Mouse (Mus musculus) gastrocnemius, adult 2 months (tissue): ENCODE data around the gene Agtpbp1. TPM values are rescaled to one million over a fixed set of nuclear protein-coding genes. Genes with fewer than 3 reads are reported as not detected.

ENCODE experiments used
- DNase-seq: peaks from one replicate; pipeline ENCODE4 v3.0.0; 2022
- H3K27ac ChIP-seq: fragments of 200-600 bp; 2 replicates; pipeline ENCODE4 v1.8.1; 2022; ENCODE audit warnings: mild to moderate bottlenecking
- H3K4me3 ChIP-seq: fragments of 200-600 bp; 2 replicates; pipeline ENCODE4 v1.8.1; 2022; ENCODE audit warnings: mild to moderate bottlenecking, moderate library complexity
- CTCF ChIP-seq: fragments of 200-600 bp; IDR thresholded peaks from 2 replicates; pipeline ENCODE4 v1.8.1; 2022; ENCODE audit warnings: antibody characterized with exemption, mild to moderate bottlenecking, moderate library complexity
- intact Hi-C: fragments of 180-260 bp; cut with DNase I; formaldehyde crosslinking; loops from one replicate; pipeline ENCODE4 v1.15.1; 2025
- total RNA-seq, 2 experiments: library from RNA; stranded (reverse); gene quantifications; 2 replicates each; pipeline ENCODE4 v1.2.3; 2021

Agtpbp1 gene
- total RNA-seq, 2 experiments from 2014 or later, result 59.1 to 71.0 TPM

GRCm38 (mm10) chr13:59413885-59414284, 171.1 kb downstream of the Agtpbp1 start:
- DNase-seq, result no peak
- TF ChIP-seq CTCF, result no peak
- Histone ChIP-seq H3K27ac (no peak overlapping the region), H3K4me3 (no peak overlapping the region)
- intact Hi-C loops, result no loop called here

GRCm38 (mm10) chr13:59412672-59413071, 172.4 kb downstream of the Agtpbp1 start:
- DNase-seq, result no peak
- Histone ChIP-seq H3K27ac (no peak overlapping the region), H3K4me3 (no peak overlapping the region)
- no peak for TF ChIP-seq CTCF
- intact Hi-C loops, result no loop called here

GRCm38 (mm10) chr13:59407182-59407581, 177.8 kb downstream of the Agtpbp1 start:
- H3K4me3 ChIP-seq, result no peak overlapping the region
- intact Hi-C loops, result no loop called here
- no peak for DNase-seq
- no peak overlapping the region for H3K27ac ChIP-seq
- TF ChIP-seq CTCF, result no peak

- intact Hi-C loops, result no loop called here
Measured at GRCm38 (mm10) chr13:59402026-59402775, 182.8 kb downstream of the Agtpbp1 start.

GRCm38 (mm10) chr13:59397571-59397970, 187.5 kb downstream of the Agtpbp1 start:
- H3K27ac ChIP-seq, result no peak overlapping the region
- TF ChIP-seq CTCF, result peak; percentile 69
- H3K4me3 ChIP-seq, result no peak overlapping the region
- DNase-seq, result peak; percentile 53
- intact Hi-C loops, result loop anchor here (5.0 kb wide), 1 partner anchor 760 kb away; no protein-coding TSS in a partner anchor

More at GRCm38 (mm10) chr13:59402026-59402775, 182.8 kb downstream of the Agtpbp1 start:
- DNase-seq, result no peak
- no peak overlapping the region for H3K4me3 ChIP-seq
- TF ChIP-seq CTCF, result no peak
- no peak overlapping the region for H3K27ac ChIP-seq

Other genes with a start within 250 kb of the Agtpbp1 start
- 10 to 100 TPM; 29.2 to 32.7 TPM for gene Naa35, start within 50 bp of the Agtpbp1 start, total RNA-seq
- gene Golm1, start 90.6 kb upstream of the Agtpbp1 start, total RNA-seq, result 10 to 100 TPM in 1 of 2 experiments, 1 to 10 TPM in 1; 4.5 to 11.5 TPM
- not detected for gene 4921517D22Rik, start 108.9 kb upstream of the Agtpbp1 start, total RNA-seq
- gene Spata31d1a, start 125.1 kb upstream of the Agtpbp1 start, total RNA-seq, result not detected
- gene Spata31d1b, start 127.1 kb upstream of the Agtpbp1 start, total RNA-seq, result not detected
- gene Spata31d1d, start 146.5 kb upstream of the Agtpbp1 start, total RNA-seq, result not detected
- gene 1700014D04Rik, start 161.5 kb upstream of the Agtpbp1 start, total RNA-seq, result not detected
- gene Isca1, start 184.6 kb upstream of the Agtpbp1 start, total RNA-seq, result 100 to 1,000 TPM; 185 to 198 TPM
- gene Gm49354, start 197.0 kb upstream of the Agtpbp1 start, total RNA-seq, result not detected
- 10 to 100 TPM; 40.5 to 43.5 TPM for gene Tut7, start 237.9 kb upstream of the Agtpbp1 start, total RNA-seq